Mouse (Mus musculus): Measurements from ENCODE around the gene Btbd11. TPM values are rescaled to one million over a fixed set of nuclear protein-coding genes. Genes with fewer than 3 reads are reported as not detected.

Gene Btbd11
- polyA plus RNA-seq, 1 experiment from 2014 or later: 7.1 TPM

DNA sequence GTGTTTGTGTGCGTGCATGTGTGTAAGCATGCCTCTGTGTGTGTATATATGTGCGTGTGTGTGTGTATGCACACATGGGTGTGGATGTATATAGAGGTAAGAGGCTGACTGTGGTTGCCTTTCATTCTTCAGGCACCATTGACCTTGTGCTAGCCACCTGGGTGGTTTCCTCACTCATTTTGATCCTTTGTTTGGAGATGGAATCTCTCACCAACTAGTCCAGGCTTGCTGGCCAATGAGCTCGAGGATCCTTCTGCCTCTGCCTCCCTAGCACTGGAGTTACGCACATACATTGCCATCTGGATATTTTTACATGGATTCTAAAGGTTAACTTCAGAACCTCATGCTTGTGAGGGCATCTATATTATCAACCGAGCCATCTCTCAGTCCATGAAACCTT, 184.8 kb downstream of the Btbd11 start:
- Histone ChIP-seq H3K4me1 (ENCODE audit: control insufficient read depth, insufficient read depth, low read length) (no peaks in the 10 kb centered on the region), H3K4me2 (ENCODE audit: low read length) (no peak overlapping the region), H3K9me3 (replicated peaks; ENCODE audit: control insufficient read depth, low read length) (0 out of 2 replicates have a peak, but pooled peaks cover 3% of the 10 kb centered on the region), H3K4me3 (ENCODE audit: low read depth, low read length) (no peak overlapping the region), H3K27ac (ENCODE audit: low read depth, low read length) (no peak overlapping the region), H3K36me3 (ENCODE audit: control insufficient read depth, insufficient read depth, low read length) (no peaks in the 10 kb centered on the region), H3K27me3 (replicated peaks; ENCODE audit: control insufficient read depth, insufficient read depth, low read length) (no peaks in the 10 kb centered on the region), H3K9ac (ENCODE audit: low read length) (no peak overlapping the region)
- no peak for ATAC-seq
- 88% methylated on average over 5 of the region's 5 CpGs for WGBS
- DNase-seq (ENCODE audit: low spot score): no peak

DNA sequence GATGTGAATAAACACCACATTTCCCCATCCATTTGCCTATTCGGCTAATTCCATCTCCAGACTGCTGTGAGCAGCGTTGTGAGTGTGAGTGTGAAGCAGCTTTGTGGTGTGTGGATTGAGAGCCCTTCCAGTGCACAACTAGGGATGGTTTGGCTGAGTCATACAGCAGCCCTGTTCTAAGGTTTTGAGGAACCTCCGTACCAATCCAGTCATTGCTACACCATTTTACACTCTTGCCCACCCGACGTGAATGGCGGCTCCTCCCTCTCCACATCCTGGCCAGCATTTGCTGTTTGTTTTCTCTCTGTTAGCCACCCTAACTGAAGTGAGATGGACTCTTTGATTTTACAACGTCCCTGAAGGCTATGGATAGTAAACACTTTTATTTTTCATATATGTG, 186.0 kb downstream of the Btbd11 start:
- H3K4me2 ChIP-seq (ENCODE audit: low read length): no peak overlapping the region
- H3K9me3 ChIP-seq (replicated peaks; ENCODE audit: control insufficient read depth, low read length): 0 out of 2 replicates have a peak, but pooled peaks cover 3% of the 10 kb centered on the region
- H3K27me3 ChIP-seq (replicated peaks; ENCODE audit: control insufficient read depth, insufficient read depth, low read length): no peaks in the 10 kb centered on the region
- no peaks in the 10 kb centered on the region for H3K4me1 ChIP-seq (ENCODE audit: control insufficient read depth, insufficient read depth, low read length)
- H3K4me3 ChIP-seq (ENCODE audit: low read depth, low read length): no peak overlapping the region
- WGBS: 90% methylated on average over 7 of the region's 7 CpGs
- H3K9ac ChIP-seq (ENCODE audit: low read length): no peak overlapping the region
- no peaks in the 10 kb centered on the region for H3K36me3 ChIP-seq (ENCODE audit: control insufficient read depth, insufficient read depth, low read length)
- no peak overlapping the region for H3K27ac ChIP-seq (ENCODE audit: low read depth, low read length)
- DNase-seq (ENCODE audit: low spot score): no peak
- ATAC-seq: no peak

DNA sequence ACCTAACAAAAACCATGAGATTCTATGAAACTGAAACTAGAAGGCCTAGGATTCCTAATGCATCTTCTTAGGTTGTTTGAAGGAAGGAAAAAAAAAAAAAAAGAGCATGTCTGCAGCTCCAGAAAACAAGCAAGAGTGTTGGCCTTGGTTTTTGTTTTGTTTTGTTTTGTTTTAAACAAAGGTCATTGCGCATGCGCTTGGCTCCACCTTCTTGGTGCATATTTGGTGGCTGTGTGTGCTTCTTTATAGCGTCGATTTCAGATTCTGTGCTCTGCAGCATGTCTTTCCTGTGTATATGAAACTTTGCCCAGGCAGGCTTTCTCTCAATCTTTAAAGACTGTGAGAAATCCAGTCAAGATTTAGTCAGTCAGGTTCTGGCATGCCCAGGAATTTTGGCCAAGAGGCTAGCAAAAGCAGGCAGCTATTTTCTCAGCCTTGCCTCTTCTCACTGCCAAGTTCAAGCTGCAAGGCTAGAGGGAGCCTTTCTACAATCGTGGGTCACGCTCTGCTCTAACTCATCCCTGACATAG, 191.3 kb downstream of the Btbd11 start:
- WGBS: 88% methylated on average over 6 of the region's 6 CpGs
- H3K36me3 ChIP-seq (ENCODE audit: control insufficient read depth, insufficient read depth, low read length): no peaks in the 10 kb centered on the region
- H3K4me3 ChIP-seq (ENCODE audit: low read depth, low read length): no peak overlapping the region
- H3K9me3 ChIP-seq (replicated peaks; ENCODE audit: control insufficient read depth, low read length): 0 out of 2 replicates have a peak, but pooled peaks cover 3% of the 10 kb centered on the region
- H3K27me3 ChIP-seq (replicated peaks; ENCODE audit: control insufficient read depth, insufficient read depth, low read length): no peaks in the 10 kb centered on the region
- H3K4me2 ChIP-seq (ENCODE audit: low read length): no peak overlapping the region
- no peak overlapping the region for H3K27ac ChIP-seq (ENCODE audit: low read depth, low read length)
- ATAC-seq (no peak), DNase-seq (ENCODE audit: low spot score) (no peak)
- H3K4me1 ChIP-seq (ENCODE audit: control insufficient read depth, insufficient read depth, low read length): no peaks in the 10 kb centered on the region
- no peak overlapping the region for H3K9ac ChIP-seq (ENCODE audit: low read length)

DNA sequence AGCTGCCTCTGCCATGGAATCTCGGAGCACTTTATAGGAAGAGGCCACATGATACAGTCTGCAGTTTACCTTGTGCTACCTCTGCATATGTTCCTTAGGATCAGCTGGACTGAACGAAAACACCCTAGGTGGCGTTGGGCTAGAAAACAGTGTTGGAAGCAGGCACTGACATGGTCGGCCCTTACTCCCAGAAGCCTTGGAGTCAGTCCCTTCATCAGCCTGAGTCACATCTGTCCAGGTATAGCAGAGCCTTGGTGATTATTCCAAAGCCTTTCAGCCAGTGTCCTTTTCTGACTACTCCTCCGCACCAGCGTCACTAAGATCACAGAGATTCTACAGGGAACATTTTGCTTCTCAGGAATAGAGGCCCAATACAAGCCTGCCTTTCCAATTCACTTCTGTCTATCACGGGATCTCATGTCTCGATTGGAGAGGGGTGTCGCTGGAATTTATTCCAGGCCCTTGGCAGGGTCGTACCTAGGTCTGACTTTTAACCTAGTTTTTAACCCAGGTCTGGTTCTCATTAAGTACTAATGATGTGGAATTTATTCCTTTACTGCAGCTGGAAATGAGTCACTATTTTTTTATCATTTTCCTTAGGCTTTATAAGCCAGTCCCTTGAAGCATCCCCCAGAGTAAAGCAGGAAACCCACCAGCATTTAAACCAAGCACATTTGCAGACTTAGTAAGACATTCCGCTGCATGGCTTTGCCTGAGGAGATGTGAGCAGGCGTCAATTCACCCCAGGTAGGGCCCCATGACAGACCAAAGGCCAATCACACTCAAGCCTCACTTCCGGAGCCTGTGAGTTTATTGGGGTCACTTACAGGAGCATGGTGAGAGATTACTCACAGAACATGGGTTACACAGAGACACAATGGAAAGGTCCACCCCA, 192.2 kb downstream of the Btbd11 start:
- no peaks in the 10 kb centered on the region for H3K9me3 ChIP-seq (replicated peaks; ENCODE audit: control insufficient read depth, low read length)
- no peaks in the 10 kb centered on the region for H3K4me1 ChIP-seq (ENCODE audit: control insufficient read depth, insufficient read depth, low read length)
- H3K27me3 ChIP-seq (replicated peaks; ENCODE audit: control insufficient read depth, insufficient read depth, low read length): no peaks in the 10 kb centered on the region
- H3K4me3 ChIP-seq (ENCODE audit: low read depth, low read length): no peak overlapping the region
- H3K27ac ChIP-seq (ENCODE audit: low read depth, low read length): no peak overlapping the region
- WGBS: 91% methylated on average over 13 of the region's 13 CpGs
- DNase-seq (ENCODE audit: low spot score) (no peak), ATAC-seq (no peak)
- no peaks in the 10 kb centered on the region for H3K36me3 ChIP-seq (ENCODE audit: control insufficient read depth, insufficient read depth, low read length)
- no peak overlapping the region for H3K4me2 ChIP-seq (ENCODE audit: low read length)
- H3K9ac ChIP-seq (ENCODE audit: low read length): no peak overlapping the region

DNA sequence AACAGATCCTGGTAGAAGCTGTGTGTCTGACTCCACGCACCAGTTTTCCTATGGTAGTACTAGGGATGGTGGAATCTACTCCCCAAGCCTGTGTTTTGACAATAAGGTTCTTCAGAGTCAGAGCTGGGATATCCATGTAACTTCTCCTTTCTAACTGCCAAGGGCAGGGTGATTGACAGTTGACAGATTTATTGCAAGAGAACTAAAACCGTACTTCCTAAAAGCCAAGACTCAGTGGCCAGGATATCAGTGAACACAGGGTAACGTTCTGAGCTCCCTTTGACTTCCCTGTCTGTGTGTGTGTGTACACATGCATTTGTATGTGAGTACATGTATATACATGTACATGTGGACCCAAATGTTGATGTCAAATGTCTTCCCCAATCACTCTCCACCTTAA, 201.1 kb downstream of the Btbd11 start:
- no peak for ATAC-seq
- DNase-seq (ENCODE audit: low spot score): no peak
- H3K9ac ChIP-seq (ENCODE audit: low read length): no peak overlapping the region
- no peaks in the 10 kb centered on the region for H3K27me3 ChIP-seq (replicated peaks; ENCODE audit: control insufficient read depth, insufficient read depth, low read length)
- no peak overlapping the region for H3K4me3 ChIP-seq (ENCODE audit: low read depth, low read length)
- H3K36me3 ChIP-seq (ENCODE audit: control insufficient read depth, insufficient read depth, low read length): no peaks in the 10 kb centered on the region
- no peak overlapping the region for H3K4me2 ChIP-seq (ENCODE audit: low read length)
- WGBS: 93% methylated on average over 3 of the region's 3 CpGs
- no peaks in the 10 kb centered on the region for H3K4me1 ChIP-seq (ENCODE audit: control insufficient read depth, insufficient read depth, low read length)
- H3K27ac ChIP-seq (ENCODE audit: low read depth, low read length): no peak overlapping the region
- H3K9me3 ChIP-seq (replicated peaks; ENCODE audit: control insufficient read depth, low read length): no peaks in the 10 kb centered on the region

DNA sequence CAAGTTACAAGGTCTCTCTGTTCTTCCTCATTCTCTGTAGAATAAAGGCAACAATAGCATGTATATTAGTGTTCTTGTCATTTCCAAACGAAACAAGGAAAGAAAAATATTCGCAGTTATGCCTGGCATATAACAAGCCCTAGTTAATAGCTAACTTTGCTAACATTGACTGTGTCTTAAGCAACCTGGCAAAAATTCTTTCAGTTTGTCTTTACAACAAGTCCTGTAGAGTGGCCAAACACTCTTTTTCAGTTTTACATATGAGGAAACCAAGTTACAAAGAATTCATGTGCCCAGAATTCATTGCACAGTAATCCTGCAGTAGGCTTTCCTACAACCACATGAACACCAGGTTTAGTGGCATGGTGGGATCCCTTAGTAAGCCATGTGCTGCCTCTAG, 203.4 kb downstream of the Btbd11 start:
- no peaks in the 10 kb centered on the region for H3K4me1 ChIP-seq (ENCODE audit: control insufficient read depth, insufficient read depth, low read length)
- WGBS: 90% methylated on average over 2 of the region's 2 CpGs
- ATAC-seq: no peak
- no peaks in the 10 kb centered on the region for H3K27me3 ChIP-seq (replicated peaks; ENCODE audit: control insufficient read depth, insufficient read depth, low read length)
- H3K27ac ChIP-seq (ENCODE audit: low read depth, low read length): no peak overlapping the region
- H3K9me3 ChIP-seq (replicated peaks; ENCODE audit: control insufficient read depth, low read length): no peaks in the 10 kb centered on the region
- H3K4me2 ChIP-seq (ENCODE audit: low read length): no peak overlapping the region
- H3K4me3 ChIP-seq (ENCODE audit: low read depth, low read length): no peak overlapping the region
- no peak overlapping the region for H3K9ac ChIP-seq (ENCODE audit: low read length)
- H3K36me3 ChIP-seq (ENCODE audit: control insufficient read depth, insufficient read depth, low read length): no peaks in the 10 kb centered on the region
- no peak for DNase-seq (ENCODE audit: low spot score)

DNA sequence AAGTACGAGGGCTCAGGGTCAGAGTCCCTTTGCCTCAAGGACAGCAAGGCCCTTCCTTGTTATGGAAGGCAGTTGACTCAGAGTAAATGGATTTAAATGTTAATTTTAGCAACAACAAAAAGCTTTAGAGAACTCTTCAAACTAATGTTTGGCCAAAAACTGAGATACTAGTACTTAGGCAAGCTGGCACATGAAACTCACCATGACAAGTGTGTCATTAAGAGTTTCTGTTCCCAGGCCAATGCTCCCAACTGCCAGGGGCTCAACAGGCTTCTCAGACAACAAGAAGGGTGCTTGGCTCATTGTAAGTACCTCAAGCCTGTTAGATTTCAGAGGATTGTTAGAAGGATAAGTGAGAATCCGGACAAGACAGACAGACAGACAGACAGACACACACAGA, 204.7 kb downstream of the Btbd11 start:
- Histone ChIP-seq H3K9me3 (replicated peaks; ENCODE audit: control insufficient read depth, low read length) (no peaks in the 10 kb centered on the region), H3K27me3 (replicated peaks; ENCODE audit: control insufficient read depth, insufficient read depth, low read length) (no peaks in the 10 kb centered on the region), H3K4me1 (ENCODE audit: control insufficient read depth, insufficient read depth, low read length) (no peaks in the 10 kb centered on the region), H3K4me2 (ENCODE audit: low read length) (no peak overlapping the region), H3K4me3 (ENCODE audit: low read depth, low read length) (no peak overlapping the region), H3K9ac (ENCODE audit: low read length) (no peak overlapping the region), H3K36me3 (ENCODE audit: control insufficient read depth, insufficient read depth, low read length) (no peaks in the 10 kb centered on the region), H3K27ac (ENCODE audit: low read depth, low read length) (no peak overlapping the region)
- DNase-seq (ENCODE audit: low spot score) (no peak), ATAC-seq (no peak)
- WGBS: 93% methylated on average over 2 of the region's 2 CpGs

DNA sequence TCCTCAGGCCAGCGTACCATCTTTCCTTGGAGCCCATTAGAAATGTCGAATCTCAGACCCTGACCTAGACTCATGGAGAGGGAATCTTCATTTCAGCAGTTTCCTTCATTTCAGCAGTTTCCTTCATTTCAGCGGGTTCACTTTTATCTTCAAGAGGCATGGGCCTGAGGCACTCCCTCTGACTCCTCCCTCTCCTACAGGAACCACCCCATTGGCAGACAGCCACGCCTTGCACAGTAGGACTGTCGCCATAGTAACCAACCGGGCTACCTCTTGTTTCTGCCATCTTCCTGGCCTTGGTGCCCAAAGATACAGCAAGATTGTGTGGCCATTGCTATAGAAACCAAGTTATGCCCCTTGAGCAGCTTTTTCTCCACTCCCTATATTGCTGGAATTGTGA, 205.4 kb downstream of the Btbd11 start:
- no peaks in the 10 kb centered on the region for H3K27me3 ChIP-seq (replicated peaks; ENCODE audit: control insufficient read depth, insufficient read depth, low read length)
- 40% methylated on average over 6 of the region's 6 CpGs for WGBS
- ATAC-seq: peak; percentile 67; the same call in 1 of the 2 replicates
- DNase-seq (ENCODE audit: low spot score): peak; percentile 74
- H3K9ac ChIP-seq (ENCODE audit: low read length): no peak overlapping the region
- H3K4me2 ChIP-seq (ENCODE audit: low read length): no peak overlapping the region
- H3K36me3 ChIP-seq (ENCODE audit: control insufficient read depth, insufficient read depth, low read length): no peaks in the 10 kb centered on the region
- H3K9me3 ChIP-seq (replicated peaks; ENCODE audit: control insufficient read depth, low read length): no peaks in the 10 kb centered on the region
- H3K4me1 ChIP-seq (ENCODE audit: control insufficient read depth, insufficient read depth, low read length): no peaks in the 10 kb centered on the region
- H3K4me3 ChIP-seq (ENCODE audit: low read depth, low read length): no peak overlapping the region
- H3K27ac ChIP-seq (ENCODE audit: low read depth, low read length): no peak overlapping the region

DNA sequence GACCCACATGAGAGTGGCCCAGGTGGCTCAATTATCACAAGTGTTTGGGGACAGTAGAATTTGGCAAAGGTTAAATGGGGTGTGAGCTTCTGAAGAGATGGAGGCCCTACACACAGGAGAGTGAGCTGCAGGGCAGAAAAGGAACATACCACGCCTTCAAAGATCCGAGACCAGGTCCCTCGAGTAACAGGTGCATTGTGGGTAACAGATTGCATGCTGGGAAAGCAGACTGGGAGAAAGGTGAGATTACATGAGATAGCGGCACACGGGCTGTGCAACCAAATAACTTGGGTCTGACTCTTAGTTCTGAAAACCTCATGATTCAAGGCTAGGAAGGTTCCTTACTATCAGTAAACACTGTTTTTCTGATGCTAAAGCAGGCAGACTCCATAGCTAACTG, 209.7 kb downstream of the Btbd11 start:
- no peaks in the 10 kb centered on the region for H3K9me3 ChIP-seq (replicated peaks; ENCODE audit: control insufficient read depth, low read length)
- no peak overlapping the region for H3K9ac ChIP-seq (ENCODE audit: low read length)
- H3K4me1 ChIP-seq (ENCODE audit: control insufficient read depth, insufficient read depth, low read length): 0 out of 2 replicates have a peak, but pooled peaks cover 2% of the 10 kb centered on the region
- ATAC-seq (no peak), DNase-seq (ENCODE audit: low spot score) (no peak)
- H3K36me3 ChIP-seq (ENCODE audit: control insufficient read depth, insufficient read depth, low read length): no peaks in the 10 kb centered on the region
- 93% methylated on average over 5 of the region's 5 CpGs for WGBS
- H3K27ac ChIP-seq (ENCODE audit: low read depth, low read length): no peak overlapping the region
- no peak overlapping the region for H3K4me2 ChIP-seq (ENCODE audit: low read length)
- no peaks in the 10 kb centered on the region for H3K27me3 ChIP-seq (replicated peaks; ENCODE audit: control insufficient read depth, insufficient read depth, low read length)
- no peak overlapping the region for H3K4me3 ChIP-seq (ENCODE audit: low read depth, low read length)
